Mouse (Mus musculus): ENCODE data around the gene BC052040.

DNA sequence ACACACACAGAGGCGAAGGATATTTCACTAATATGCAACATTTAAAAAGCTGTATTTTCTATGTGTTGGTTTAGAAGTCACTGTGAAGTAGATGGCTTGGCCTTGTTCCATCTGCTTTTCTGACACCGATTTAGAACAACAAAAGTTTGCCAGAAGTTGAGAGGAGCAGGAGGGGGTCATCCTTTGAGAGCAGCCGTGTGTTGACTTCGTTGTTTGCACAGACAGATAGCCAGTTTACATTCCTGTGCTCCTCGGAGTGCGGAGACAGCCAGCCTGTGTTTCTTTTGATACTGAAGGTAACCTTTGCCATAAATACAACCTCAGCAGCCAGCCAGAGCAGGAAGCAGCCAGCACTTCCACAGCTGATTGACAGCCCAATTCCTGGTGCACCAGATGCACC is 204.2 kb downstream of the BC052040 start:
- TF ChIP-seq POLR2A (IDR thresholded peaks at IDR 0.05; ENCODE audit: borderline replicate concordance, low read depth, low read length) (no peak), CTCF (IDR thresholded peaks at IDR 0.05; ENCODE audit: low read depth, low read length) (no peak)

All from bone marrow macrophage, adult 2 months (primary cell).